Mouse (Mus musculus) layer of hippocampus, postnatal 14 days (tissue): ENCODE data around the gene Dsel. TPM values are rescaled to one million over a fixed set of nuclear protein-coding genes. Genes with fewer than 3 reads are reported as not detected.

Experiments
- DNase-seq, 2 experiments: peaks; one replicate each; pipeline ENCODE4 v3.0.0; 2021 to 2022; ENCODE audit warnings: low spot score in 2 of 2, mixed read lengths in 1 of 2
- long read RNA-seq, 2 experiments: library from polyadenylated mRNA; stranded (forward); transcript quantifications; one replicate each; pipeline ENCODE4 v2.0.0; 2021
- total RNA-seq, 2 experiments: library from RNA; stranded (reverse); gene quantifications; 2 replicates each; pipeline ENCODE4 v1.2.3; 2021

Gene Dsel
- 10 to 100 TPM; 18.3 to 18.5 TPM for total RNA-seq
- long read RNA-seq, experiment 1, partial matches to known transcripts = 0 of 2 reads
- long read RNA-seq, experiment 1, other reads (novel, unspliced or antisense) = 2 of 2 reads
- long read RNA-seq, experiment 2, partial matches to known transcripts = 0 of 3 reads
- long read RNA-seq, experiment 2, other reads (novel, unspliced or antisense) = 3 of 3 reads

- peak; percentile 88 to 91 for DNase-seq
These were observed at the start of gene Dsel for GRCm38 (mm10) chr1:111864779-111865165. Gene Dsel (minus strand): TSS chr1:111864918.

- no peak for DNase-seq
These were observed 46.7 kb upstream of the Dsel start for GRCm38 (mm10) chr1:111911424-111911823.

GRCm38 (mm10) chr1:111883336-111883735 lies 18.6 kb upstream of the Dsel start:
- no peak for DNase-seq

GRCm38 (mm10) chr1:111875784-111876183 lies 11.1 kb upstream of the Dsel start:
- DNase-seq = no peak

GRCm38 (mm10) chr1:111873196-111873595 lies 8.5 kb upstream of the Dsel start:
- no peak for DNase-seq

- DNase-seq = no peak
These were observed 749 bp upstream of the Dsel start for GRCm38 (mm10) chr1:111865467-111865866.

GRCm38 (mm10) chr1:111864063-111864778 lies 497 bp downstream of the Dsel start:
- peak; percentile 70 to 82 for DNase-seq

- DNase-seq = no peak
These were observed 6.9 kb downstream of the Dsel start for GRCm38 (mm10) chr1:111857852-111858251.

DNA sequence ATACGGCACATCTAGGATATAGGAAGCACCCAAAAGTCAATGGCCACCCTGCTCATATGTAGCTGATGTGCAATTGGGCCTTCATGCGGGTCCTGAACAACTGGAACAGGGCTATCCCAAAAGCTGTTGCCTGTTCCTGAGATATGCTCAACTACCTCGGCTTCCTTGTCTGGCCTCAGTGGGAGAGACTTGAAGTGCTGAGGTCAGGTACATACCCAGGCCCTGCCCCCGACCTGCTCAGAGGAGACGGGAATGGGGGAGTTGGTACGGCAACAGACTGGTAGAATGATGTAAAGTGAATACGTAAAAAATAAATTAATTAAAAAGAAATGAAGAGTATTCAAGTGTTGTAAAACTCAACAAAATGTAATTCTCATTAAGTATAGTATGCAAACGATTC lies 12.3 kb downstream of the Dsel start:
- DNase-seq = no peak

DNA sequence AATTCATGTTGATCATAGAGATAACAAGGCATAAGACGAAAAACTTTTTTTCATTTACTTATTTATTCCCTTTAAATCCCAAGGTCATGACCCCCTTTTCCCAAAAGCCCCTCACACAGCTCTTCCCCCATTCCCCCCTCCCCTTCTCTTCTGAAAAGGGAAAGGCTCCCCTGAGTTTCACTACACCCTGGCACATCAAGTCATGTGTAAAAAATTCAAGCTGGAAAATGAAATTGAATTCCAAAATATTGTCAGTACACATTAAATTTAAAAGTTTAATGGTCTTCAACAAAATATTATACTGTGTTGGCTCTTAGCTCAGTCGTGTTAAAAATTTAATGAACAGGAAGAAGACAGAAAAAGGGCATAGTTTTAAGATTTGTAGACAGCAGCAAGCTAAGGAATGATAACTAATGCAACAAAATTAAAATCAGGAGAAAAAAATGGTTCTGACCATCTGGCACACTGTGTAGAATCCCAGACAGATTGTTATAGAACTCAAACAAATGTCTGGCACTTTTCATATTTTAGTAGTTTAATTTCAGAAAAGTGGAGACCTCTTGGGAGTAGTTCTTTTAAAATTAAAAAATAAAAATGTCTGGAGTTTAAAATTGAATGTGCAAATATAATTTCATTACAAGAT lies 31.0 kb downstream of the Dsel start:
- DNase-seq = peak in 1 of 2 experiments; percentile 46
